Mouse (Mus musculus): ENCODE data around the gene Decr2. TPM values are rescaled to one million over a fixed set of nuclear protein-coding genes. Genes with fewer than 3 reads are reported as not detected.
A peak's percentile ranks its signal among the peaks of the same experiment; 100 is the strongest.
"Not testable (repeated sequence)": the region's sequence is repeated elsewhere in the genome, so short reads cannot be mapped to it uniquely, and the experiment has no call there.

Gene Decr2
- total RNA-seq, 2 experiments from 2014 or later: 23.8 to 25.0 TPM

- no peak for DNase-seq (ENCODE audit: low spot score in 2 of 2)
Measured at GRCm38 (mm10) chr17:26066488-26067020, 23.6 kb downstream of the Decr2 start.

DNA sequence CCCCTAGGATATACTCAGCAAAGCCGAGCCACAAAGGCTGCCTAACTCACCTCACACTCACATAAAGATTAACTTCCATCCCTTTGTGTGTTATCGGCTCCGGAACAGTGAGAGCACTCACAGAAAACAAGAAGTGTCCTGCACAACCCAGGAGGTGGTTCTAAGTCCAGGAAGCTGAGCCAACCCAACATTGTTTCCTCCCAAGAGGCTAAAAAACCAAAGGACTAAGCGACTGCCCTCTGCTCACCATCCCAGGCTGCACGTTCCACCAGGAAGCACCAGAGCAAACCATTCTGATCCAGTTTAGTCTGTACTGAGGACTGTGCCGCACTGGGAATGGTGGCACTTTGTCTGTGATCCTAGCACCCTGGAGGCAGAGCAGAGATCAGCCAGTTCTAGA is 25.2 kb downstream of the Decr2 start:
- no peak for DNase-seq (ENCODE audit: low spot score in 2 of 2)

DNA sequence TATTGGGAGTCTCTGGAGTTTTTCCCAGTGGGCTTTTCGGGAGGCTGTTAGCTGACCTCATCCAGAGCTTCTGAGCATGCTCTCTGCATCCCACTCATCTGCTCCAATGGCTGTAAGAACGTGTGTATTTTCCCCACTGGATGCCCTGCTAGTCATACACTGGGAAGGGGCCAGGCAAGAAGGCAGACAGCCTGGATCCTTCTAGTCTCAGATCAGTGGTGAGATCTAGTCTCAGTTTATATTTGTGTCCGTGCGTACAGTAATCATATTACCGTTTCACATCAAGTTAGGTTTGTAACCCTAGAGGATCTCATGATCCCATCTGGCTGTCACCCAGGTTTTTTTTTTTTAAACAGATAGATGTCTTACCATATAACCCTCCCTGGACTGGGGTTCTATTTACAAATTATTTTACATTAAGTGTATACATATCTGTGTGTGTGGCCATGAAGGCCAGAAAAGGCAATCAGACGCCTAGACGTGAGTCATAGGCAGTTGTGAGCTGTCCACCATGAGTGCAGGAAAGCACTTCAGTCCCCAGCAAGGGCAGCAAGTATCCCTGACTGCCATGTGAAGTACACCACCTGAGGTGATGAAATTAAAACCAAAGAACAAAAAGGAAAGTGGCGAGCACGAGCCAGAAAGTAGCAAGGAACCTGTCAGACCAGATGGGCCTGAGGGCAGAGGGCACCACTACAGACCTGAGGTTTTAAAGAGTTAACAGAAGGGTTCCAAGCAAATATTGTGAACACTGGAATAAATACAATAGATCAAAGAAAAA is 32.2 kb downstream of the Decr2 start:
- no peak for DNase-seq (ENCODE audit: low spot score in 2 of 2)

- DNase-seq (ENCODE audit: low spot score in 2 of 2): no peak
Measured at GRCm38 (mm10) chr17:26057278-26057677, 32.9 kb downstream of the Decr2 start.

GRCm38 (mm10) chr17:26055164-26055563 is 35.0 kb downstream of the Decr2 start:
- no peak for DNase-seq (ENCODE audit: low spot score in 2 of 2)

GRCm38 (mm10) chr17:26054133-26054845 is 35.8 kb downstream of the Decr2 start:
- DNase-seq (ENCODE audit: low spot score in 2 of 2): no peak

GRCm38 (mm10) chr17:26052706-26053105 is 37.4 kb downstream of the Decr2 start:
- no peak for DNase-seq (ENCODE audit: low spot score in 2 of 2)

DNA sequence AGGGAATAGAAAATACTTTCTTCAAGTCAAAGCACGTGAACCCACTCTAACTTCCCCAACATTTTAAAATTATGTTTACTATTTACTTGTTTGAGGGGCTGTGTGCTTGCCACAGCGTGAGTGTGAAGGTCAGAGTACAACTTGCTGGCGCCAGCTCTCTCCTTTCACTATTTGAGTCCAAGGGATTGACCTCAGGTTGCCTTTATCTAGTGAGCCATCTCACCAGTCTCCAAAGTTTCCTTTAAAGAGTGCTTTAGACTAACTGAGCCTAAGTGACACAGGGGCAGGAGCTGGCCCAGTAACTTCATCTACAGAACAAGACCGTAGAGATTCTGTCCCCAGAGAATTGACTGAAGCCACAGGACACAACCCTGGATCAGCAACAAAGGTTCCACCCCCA is 38.1 kb downstream of the Decr2 start:
- no peak for DNase-seq (ENCODE audit: low spot score in 2 of 2)

DNA sequence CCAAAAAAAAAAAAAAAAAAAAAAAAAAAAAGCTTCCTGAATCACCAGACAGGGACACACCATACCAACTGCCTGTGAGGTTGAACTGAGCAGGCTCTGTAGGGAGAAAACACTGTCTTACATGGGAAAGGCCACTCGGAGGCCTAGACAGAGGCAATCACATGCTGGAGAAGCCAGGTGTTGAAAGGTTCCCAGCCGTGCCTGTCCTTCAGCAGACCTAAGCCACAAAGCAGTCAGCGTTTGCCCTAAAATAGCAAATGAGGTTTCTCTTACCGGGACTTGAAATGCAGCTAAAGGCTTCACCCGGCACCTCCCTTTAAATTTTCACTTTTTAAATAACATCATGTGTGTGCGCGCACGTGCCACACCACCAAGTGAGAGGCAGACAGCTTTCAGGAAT is 42.0 kb downstream of the Decr2 start:
- DNase-seq (ENCODE audit: low spot score in 2 of 2): no peak

DNA sequence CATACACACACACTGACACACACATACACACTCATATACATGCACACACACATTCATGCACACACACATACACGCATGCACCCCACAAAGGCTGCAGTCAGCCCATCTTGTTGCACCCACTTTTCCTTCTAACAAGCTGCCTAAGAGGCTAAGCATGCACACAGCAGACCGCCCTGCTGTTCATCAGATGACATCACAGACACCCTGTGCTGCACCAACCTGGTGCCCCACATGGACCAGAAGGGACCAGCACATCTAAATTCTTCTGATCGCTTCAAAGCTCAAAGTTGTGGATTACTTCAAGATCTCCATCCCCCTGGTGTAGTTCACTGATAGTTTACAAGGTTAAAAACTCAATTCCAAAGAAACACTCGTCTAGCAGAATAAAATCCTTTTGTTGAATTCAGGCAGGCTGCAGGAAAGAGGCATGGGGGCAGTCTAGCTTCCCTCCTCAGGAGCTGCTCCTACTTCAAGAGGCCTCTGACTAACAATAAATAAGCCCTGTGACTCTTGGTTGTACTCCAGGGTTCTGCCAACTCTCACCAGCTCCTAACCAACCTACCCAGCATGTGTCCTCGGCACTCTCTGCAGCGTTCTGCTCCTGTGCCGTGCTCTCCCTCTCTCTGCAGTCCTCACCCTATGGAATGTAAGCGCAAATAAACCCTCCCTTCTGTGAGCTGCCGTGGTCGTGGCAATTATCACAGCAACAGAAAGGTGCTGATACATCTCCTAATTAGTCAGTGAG is 43.7 kb downstream of the Decr2 start:
- DNase-seq (ENCODE audit: low spot score in 2 of 2): no peak

DNA sequence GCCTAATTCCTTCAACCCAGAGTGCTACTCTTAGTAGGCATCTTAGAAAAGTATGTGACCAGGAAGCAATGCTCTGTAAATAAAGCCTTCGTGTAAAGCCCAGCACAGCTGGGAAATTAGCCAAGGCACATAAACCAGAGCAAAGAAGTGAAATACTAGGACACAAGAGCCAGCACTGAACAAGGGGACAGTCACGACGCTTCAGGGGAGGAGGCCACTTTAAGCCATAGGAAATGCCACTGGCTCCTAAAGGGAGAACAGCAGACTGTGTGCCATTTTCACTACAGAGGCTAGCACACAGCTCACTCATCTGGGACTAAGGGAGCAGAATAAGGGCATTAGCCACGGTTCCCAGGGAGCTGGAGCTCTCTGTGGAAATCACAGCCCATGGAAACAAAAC is 44.9 kb downstream of the Decr2 start:
- no peak for DNase-seq (ENCODE audit: low spot score in 2 of 2)

DNA sequence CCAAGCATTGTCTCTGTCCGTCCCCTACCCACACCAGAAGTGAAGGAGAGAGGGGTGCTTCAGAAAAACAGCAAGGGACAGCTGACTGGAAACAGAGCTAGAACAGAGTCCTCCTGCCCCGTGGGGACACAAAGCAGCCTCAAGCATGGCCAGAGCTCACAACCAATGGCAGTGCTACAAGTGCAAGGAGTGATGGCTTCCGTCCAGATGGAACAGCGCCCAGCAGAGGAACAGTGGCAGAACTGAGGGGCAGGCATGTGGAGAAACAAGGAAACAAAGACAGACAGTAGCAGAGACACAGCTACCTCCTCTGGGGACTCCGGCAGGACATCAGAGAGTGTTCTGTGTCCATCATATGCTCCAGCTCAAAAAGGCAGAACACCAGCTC is 46.9 kb downstream of the Decr2 start:
- DNase-seq (ENCODE audit: low spot score in 2 of 2): peak; percentile 27 to 45

DNA sequence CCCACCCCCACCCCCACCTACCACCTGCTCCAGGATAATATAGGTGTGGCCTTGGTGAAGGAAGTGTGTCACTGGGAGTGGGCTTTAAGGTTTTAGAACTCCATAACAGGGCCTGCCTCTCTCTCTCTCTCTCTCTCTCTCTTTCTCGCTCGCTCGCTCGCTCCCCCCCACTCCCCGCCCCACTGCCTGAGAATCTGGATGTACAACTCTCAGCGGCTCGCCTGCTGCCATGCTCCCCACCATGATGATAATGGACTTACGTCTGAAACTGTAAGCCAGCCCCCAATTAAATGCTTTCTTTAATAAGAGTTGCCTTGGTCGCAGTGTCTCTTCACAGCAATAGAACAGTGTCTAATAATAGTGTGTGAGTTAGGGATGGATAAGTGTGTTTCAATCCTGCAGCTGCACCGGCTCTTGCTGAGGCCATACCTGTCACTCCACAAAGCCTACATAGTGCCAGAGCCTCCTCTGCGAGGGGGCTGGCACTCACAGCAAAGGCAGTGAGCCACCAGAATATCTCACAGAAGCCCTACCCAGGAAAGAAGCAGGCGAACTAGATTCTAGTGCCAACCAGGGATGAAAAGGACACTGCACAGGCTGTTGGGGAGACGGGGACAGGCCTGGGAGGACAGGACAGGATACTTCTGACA is 47.4 kb downstream of the Decr2 start:
- DNase-seq (ENCODE audit: low spot score in 2 of 2): no peak

DNA sequence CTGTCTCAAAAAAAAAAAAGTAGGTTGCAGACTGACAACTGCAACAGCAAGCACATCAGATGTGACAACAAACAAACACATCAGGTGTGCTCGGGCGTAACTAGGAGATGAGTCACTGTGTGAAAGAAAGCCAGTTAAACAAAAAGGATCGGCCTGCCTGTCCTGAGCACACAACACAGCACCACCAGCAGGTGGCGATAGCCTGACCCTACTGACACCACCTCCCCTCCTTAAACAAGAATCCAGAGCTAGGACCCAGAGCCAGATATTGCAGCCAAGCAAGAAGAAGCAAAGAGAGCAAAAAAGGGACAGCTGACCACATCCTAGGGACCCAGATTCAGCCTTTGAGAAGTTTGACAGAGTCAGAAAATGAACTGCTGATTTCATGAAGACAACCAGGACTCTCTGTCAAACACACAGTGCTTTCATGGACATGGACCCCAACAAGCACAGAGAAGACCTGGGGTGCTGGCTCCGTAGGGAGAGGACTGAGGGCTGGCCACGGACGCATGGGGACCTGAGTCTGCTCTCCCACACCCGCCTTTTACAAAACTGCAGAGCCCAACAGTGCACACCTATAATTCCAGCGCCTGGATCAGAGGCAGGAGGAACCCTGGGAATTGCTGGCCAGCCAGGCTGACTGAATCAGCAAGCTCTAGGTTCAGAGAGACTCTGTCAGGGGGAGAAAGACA is 48.9 kb downstream of the Decr2 start:
- peak; percentile 49 to 52 for DNase-seq (ENCODE audit: low spot score in 2 of 2)

DNA sequence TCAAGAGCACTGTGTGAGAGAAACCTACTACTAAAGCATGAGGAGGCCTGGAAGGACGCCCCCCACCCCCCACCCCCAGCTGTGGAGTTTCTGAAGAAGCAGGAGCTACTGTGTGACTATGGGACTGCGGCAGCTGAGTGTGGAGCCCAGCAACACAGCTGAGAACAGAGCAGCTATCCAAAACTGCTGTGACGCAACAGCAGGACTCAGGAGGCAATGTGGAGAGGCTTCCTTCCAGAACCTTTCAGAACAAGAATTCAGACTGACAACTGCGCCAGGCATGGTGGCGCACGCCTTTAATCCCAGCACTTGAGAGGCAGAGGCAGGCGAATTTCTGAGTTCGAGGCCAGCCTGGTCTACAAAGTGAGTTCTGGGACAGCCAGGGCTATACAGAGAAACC is 49.4 kb downstream of the Decr2 start:
- not testable (repeated sequence) for DNase-seq (ENCODE audit: low spot score in 2 of 2)

DNA sequence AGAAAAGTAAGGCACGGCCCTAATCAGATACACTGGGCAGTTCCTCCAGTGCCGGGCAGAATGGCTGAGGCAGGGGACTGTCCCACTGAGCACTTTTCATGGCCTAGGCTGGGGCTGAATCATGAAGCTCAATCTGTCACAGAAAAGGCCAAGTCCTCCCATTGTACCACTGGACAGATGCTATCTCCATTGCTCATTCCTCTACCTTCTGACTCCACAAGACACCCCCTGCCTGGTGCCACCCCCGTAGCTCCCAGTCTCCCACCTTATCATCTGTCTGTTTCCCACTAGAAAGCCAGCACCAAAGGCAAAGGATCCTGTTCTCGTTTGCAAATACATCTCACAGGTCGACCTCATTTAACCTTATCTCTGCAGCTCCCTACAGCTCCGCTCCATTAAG is 58.1 kb downstream of the Decr2 start:
- DNase-seq (ENCODE audit: low spot score in 2 of 2): no peak

DNA sequence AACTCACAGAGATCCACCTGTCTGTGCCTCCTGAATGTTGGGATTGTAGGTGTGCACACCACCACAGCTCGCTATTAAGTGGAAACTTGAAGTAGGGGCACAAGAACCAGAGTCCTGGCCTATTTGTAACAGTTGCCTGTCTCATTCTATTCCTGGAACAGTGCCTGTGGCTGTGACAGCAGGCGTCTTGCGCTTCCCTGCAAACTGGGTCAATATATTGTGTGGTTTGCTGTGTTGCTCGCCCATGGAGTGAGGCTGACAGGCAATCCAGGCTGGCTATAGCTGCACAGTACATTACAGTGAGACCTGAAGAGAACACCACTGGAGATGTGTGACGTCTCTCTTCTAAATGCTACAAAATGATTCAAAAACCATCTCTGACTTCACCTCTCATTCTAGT is 58.6 kb downstream of the Decr2 start:
- no peak for DNase-seq (ENCODE audit: low spot score in 2 of 2)

All from adrenal gland, adult 18-20 months (tissue).